Mouse (Mus musculus): ENCODE results near the gene Cln6.
"Not testable (repeated sequence)": the region's sequence is repeated elsewhere in the genome, so short reads cannot be mapped to it uniquely, and the experiment has no call there.

Cln6 gene

DNA sequence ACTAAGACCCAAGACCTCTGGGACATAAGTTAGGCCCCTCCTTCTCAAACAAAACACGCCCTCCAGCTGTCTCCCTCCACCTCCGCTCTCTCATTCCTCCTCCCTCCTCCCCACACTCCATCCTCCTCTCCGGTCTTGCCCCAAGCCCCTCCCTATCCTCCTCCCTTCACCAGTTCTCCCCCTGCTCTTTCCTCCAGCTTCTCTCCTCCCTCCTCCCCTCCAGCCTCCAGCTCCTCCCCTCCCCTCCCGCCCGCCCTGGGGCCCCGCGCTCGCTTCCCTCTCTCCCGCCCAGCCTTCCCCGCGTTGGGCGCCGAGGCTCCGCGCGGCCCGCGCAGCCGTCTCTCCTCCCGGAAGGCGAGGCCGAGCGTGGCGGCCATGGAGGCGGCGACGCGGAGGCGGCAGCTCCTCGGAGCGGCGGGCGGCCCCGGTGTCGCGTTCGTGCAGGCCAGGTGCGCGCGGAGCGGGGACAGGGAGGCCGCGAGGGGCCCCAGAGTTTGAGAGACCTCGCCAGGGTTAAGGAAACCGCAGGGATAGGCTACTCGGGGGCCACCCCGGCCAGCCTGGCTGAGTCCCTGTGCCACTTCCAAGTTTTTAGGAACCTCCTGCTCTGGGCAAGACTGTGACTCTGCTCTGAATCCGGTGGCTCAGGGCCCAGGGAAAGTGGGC is at the start of gene Cln6:
Gene Cln6, plus strand, starts transcription at position 280 of the 666 bp plus-strand sequence.
- DNase-seq (ENCODE audit: low spot score) = peak; percentile 73

DNA sequence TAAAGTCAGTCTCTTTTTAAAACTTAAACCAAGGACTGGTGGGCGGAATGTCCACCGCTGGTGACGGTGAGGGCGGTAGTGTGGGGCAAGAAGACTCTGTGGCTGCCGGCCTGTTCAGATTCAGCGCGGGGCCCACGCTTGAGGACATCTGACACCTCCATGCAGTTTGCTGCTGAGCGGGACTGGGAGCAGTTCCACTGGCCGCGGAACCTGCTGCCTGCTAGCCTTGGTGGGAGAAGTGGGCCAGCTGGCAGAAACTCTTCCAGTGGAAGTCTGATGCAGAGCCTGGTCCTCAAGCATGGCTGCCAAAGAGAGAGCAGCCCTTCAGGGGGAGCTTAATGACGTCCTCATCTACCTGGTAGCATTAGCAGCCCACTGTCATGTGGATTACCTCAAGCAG is 48.7 kb upstream of the Cln6 start:
- DNase-seq (ENCODE audit: low spot score) = no peak

DNA sequence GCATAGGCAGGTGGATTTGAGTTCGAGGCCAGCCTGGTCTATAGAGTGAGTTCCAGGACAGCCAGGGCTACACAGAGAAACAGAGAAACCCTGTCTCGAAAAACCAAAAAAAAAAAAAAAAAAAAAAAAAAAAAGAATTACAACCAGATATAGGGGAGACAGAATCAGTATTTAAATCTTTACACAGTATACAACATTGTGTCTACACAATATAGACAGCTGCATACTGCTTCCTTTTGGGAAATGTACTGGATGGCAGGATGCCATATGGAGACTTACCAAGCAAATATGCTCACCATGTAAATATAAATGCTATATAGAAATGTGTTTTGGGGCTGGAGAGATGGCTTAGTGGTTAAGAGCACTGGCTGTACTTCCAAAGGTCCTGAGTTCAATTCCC is 39.4 kb upstream of the Cln6 start:
- not testable (repeated sequence) for DNase-seq (ENCODE audit: low spot score)

DNA sequence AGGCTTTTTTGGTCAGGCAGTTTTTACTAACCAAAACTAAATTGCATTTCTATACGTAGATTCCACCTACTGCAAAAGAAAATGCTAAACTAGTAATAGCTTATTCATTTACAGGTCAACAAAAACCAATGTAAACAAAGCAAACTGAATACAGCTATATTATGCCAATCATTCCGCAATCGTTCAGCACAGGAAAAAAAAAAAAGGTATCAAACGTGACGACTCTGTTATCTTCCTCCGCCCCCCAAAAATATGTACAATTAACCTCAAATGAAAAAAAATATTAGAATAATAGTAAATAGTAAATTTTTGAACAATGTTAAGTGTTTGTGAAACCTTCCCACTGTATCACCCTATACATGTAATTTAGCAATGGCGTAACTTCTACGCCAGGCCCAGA is 28.5 kb upstream of the Cln6 start:
- no peak for DNase-seq (ENCODE audit: low spot score)

DNA sequence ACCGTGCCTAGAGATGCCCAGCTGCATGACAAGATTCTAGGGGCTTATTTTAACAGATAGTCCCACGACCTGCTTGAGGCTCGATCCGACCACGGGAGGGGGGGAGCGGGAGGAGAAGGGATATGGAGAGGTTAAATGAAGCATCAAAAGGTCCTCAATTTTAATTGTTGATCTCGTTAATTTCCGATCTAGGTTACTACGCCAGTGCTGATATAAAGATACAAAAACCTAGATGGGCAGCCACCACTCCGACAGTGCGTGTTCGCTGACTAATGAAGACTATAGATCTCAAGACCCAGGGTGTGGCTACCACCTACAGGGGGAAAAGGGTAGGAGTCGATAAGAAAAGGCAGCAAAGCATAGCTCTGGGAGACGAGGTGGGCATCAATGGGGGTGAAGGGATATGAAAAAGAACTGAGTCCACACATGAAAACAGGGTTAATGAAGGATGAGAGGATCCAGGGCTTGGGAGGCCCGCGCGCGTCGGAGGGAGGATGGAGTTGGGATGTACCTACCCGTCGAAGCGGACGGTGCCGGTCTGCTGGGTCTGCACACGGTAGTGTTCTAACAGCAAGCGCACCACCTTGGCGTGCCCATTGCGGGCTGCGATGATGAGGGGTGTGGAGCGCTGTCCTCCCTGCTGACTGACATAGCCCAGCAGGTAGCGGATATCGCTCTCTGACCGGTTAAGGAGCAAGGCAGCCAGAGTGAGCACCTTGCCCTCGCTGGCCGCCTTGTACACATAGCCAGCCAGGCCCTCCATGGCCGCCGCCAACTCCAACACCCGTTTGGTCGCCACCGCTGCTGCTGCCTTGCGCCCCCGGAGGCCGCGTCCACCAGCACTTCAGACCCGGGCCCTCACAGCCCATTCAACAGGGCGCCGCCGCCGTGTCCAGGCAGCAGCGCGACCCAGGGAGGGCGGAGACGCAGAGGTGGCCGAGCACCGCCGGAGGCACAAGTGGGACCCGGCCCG is 27.8 kb upstream of the Cln6 start:
- peak; percentile 52 for DNase-seq (ENCODE audit: low spot score)

DNA sequence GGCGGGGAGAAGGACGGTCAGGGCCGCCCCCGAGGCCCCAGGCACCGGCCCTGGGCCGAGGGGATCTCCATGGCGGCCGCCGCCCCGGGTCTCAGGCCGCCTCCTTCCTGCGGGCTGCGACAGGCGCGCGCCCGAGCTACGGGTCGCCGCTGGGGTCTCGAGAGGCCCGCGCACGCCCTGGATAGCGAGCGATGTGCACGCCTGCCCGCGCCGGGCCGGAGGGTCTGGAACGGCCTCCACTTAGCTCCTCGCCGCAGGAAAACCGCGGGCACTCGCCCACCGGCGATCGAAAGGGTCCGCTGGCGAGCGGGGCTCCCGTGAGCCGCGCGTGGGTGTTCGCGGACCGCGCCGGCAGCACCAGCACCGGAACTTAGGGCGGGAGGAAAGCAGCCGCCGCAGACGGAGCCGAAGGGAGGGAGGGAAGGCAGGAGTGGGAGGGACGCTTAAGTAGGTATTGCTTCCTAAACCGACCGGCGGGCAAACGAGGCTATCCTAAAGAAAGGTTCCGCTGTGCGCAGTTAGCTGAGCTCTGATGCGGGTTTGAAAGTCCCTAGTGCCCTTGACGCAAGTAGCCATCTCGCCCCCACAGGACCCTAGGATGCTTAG is 27.0 kb upstream of the Cln6 start, which contains the start of gene Fem1b:
Gene Fem1b, minus strand, starts transcription at position 419 of the 606 bp plus-strand sequence.
- peak; percentile 93 for DNase-seq (ENCODE audit: low spot score)

DNA sequence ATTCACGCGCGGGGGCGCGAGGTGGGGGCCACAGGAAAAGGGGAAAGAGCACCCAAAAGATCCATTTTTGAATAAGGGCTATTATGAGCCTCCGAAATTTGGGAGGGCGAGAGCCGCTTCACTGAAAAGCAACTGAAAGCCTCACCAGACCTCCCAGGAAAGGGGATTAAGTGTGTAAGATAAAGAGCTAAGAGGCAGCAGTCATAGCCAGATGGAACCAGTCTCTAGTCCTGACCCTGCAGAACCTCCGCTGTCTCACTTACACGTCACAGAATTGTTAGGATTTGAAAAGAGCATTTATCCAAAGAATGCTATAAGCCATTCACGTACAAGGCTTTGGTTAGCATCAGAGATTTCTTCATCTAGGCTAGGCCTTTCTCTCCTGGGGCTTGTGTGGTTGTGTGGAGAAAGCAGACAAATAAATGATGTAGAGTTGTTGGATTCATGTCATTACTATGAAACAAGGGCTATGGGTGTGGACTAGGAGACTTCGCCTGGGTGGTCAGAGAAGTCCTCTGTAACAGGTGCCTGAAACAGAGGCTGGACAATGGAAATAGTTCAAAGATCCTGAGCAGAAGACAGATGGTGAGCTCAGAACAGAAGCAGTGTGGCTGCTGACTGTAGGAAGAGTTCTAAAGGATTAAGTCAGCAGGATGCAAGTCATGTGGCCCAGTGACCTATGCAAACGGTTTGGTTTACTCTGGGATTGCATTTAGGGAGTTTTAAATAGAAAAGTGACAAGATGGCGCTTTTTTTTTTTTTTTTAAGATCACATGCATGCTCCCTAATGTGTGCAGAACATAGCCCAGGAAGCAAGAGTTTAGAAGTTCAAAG is 26.2 kb upstream of the Cln6 start:
- no peak for DNase-seq (ENCODE audit: low spot score)

DNA sequence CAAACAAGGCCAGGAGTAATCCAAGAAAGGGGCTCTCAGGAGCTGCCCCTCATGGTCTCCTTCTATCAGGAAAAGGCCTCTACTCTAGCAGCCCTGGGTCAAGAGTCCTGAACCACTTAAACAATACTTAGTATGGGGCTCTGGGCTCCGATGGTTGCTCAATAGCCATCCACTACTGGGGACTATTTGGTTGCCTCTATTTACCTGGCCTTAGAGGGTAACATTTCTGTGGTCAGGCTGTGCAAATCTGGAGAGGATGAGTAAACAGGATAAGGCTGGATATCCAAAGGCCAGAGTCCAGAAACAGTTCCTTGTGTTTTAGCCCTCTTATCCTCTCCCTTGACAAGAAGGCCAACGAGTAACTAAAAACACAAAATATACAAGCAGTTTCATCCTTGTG is 23.8 kb upstream of the Cln6 start:
- no peak for DNase-seq (ENCODE audit: low spot score)

DNA sequence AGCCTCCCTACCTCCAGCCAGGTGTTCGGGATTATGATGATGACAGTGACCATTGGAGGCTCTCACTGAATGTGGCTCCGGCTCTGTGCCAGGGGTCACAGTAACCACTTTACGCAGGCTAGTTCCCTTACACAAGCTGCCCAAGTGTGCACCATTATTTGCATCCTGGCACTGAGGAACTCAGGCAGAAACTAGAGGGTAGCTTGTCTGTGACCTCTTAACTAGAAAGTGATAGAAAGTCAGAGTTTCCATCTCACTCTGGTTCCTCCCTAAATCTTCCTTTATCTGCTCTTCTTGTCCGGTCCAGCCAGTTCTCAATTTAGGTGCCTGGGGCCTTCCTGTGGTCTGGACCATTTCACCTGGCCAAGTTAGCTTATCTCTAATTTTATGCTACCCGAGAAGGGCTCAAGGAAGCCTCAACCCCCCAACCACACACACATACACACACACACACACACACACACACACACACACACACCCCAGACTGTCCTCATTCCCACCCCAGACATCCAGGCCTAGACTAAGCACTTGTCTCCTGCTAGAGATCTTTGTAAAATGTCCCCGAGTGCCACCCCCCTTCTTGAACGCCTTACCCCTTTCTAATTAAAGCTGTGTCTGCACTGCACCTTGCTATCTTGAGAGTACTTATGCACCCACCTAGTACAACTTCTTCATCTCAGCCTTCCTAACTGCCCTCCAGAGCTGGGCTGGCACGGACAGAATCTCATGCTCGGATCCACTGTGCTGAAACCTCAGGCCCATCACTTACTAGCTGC is 22.1 kb upstream of the Cln6 start:
- DNase-seq (ENCODE audit: low spot score) = no peak

DNA sequence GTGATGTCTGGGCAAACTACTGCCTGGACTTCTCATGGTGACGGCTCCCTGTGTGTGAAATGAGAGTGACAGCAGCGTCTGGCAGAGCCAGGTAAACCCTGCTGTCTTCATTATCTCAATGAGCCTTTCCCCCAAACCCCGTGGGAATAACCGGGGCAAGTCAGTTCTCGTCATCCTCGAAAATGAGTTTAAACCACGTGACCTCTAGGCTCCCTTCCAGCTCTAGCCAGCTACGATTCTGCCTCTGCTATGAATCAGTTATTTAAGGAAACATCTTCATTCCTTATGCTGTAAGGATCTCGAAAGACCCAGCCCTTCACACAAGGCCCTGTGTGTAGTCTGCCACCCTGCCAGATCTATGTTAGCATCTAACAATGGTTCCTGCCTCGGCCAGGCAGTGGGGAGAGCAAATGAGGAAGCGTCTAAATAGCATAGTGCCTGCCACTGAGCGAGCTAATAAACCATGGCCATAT is 21.4 kb upstream of the Cln6 start:
- DNase-seq (ENCODE audit: low spot score) = no peak

DNA sequence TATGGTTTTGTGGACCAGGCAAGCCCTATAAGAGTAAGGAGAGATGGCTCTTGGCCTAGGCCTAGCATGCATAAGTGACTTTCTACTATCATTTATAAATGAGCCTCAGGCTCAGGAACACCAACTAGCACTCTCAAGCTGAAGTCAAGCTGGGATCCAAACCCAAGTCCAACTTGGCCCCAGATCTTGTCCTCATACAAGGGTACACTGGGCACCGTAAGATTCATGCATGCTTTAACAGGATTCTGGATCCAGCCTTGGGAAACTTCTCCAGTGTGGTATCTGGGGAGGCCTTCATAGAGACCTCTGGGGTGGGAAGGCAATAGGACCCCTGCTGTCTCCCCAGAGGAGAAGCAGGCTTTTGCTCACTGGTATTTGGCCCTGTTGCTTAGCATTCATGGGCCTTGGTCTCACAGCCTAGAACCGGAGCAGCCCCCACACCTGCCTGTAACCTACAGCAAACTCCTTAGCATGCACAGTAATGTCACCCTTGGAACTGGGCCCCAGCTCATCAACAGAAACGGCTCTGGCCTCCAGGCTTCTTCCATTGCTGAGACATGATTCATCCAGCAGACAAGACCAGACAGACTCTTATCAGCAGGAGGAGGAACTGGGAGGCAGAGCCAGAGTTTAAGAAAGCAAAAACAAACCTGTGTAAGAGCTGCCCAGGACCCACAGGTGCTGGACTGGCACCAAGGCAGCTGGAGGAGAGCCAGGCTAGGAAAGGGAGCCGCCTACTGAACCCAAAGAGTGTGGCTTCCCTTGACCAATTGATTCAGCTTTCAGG is 20.6 kb upstream of the Cln6 start:
- no peak for DNase-seq (ENCODE audit: low spot score)

DNA sequence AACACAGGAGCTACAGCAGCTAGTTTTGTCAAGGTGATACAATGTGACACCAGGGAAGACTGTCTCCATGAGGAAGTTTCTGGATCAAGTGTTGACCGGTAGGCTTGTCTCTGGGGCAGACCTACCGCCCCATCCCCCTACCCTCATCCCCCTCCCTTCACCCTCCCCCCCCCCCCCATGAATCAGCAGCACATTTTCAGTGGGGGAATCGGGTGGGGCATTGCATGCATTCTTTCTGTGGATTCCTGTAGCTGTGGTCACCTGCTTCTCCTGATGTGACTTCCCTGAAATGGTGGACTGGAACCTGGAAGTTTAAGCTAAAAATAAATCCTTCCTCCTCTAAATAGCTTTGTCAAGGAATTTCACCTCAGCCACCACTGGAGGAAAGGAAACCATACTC is 19.1 kb upstream of the Cln6 start:
- DNase-seq (ENCODE audit: low spot score) = no peak

DNA sequence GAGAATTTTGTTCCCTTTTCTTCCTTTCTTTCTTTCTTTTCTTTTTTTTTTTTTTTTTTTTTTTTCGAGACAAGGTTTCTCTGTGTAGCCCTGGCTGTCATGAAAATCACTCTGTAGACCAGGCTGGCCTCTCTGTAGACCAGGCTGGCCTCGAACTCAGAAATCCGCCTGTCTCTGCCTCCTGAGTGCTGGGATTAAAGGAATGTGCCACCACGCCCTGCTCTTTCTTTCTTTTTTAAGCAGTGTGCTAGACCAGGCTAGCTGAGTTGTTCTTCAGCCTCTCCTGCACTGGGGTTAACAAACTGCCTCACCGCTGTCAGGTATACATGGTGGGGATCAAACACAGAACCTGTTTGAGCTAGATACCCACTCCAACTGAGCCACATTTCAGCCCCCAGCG is 18.7 kb upstream of the Cln6 start:
- not testable (repeated sequence) for DNase-seq (ENCODE audit: low spot score)

DNA sequence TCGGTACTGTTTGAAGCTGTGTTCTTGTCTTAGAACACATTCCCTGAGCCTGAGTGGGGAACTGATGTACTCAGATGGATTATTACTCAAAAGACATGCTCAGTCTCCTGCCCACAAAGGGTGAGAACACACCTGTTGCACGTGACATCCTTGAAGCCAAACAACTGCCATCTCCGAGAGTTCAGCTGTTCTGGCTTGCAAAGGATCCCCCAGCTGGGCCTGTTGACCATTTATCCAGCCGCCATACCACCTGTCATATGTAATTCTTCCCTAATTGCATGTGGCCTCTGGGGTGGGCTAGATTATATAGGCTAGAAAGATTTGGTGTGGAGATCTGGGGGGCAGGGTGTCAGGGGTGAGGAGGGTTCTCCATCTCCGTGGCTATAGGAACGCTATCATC is 17.8 kb upstream of the Cln6 start:
- no peak for DNase-seq (ENCODE audit: low spot score)

DNA sequence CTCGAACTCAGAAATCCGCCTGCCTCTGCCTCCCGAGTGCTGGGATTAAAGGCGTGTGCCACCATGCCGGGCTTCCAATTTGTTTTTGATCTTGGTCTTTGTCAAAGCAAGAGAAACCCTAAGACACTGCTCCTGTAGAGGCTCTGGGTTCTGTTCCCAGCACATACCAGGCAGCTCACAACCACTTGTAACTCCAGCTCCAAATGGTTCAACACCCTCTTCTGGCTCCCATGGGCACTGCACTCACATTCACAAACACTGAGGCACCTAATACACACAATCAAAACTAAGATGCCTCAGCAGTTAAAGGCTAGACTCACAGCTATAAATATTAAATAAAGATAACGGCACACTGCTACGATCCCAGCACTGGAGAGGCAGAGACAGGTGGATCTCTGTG is 16.8 kb upstream of the Cln6 start:
- no peak for DNase-seq (ENCODE audit: low spot score)

DNA sequence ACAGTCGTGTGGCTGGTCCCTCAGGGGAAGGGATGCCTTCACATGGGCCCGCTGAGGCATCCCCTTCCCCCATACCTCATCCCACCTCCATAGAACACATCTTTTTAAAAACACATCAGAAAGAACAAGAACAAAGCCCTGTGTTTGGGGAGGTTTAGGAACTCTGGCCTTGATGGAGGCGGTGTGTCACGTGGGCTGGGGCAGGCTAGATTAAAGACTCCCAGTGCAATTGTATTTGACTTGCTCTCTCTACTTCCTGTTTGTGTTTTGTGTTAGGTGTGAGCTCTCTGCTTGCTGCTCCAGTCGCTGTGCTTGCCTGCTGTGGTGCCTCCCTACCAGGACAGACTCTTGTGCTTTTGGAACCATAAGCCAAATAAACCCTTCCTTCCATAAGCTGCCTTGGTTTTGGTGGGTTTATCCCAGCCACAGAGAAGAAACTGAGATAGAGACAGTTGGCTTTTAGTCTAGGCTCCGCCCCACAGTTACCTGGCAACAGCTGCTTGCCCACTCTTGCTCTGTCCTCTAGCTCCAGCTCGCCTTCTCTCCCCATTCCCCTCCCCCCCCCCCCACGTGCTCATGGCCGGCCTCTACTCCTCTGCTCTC is 12.7 kb upstream of the Cln6 start:
- peak; percentile 39 for DNase-seq (ENCODE audit: low spot score)

DNA sequence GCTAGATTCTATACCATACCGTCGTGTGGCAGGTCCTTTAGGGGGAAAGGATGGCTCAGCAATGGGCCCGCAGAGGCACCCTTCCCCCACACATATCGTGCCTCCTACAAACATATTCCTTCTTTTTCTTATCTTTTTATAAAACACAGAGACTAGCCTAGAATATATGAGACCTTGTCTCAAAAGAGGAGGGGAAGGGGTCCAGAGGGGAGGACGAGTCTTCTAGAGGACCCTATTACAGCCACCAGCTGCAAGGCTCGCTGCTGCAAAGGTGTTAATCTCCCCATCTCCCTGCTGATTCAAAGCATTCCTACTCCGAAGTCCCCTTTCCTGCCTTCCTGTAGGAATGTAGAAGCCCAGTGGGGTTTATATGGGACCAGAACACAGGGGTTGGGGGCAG is 12.1 kb upstream of the Cln6 start:
- DNase-seq (ENCODE audit: low spot score) = no peak

DNA sequence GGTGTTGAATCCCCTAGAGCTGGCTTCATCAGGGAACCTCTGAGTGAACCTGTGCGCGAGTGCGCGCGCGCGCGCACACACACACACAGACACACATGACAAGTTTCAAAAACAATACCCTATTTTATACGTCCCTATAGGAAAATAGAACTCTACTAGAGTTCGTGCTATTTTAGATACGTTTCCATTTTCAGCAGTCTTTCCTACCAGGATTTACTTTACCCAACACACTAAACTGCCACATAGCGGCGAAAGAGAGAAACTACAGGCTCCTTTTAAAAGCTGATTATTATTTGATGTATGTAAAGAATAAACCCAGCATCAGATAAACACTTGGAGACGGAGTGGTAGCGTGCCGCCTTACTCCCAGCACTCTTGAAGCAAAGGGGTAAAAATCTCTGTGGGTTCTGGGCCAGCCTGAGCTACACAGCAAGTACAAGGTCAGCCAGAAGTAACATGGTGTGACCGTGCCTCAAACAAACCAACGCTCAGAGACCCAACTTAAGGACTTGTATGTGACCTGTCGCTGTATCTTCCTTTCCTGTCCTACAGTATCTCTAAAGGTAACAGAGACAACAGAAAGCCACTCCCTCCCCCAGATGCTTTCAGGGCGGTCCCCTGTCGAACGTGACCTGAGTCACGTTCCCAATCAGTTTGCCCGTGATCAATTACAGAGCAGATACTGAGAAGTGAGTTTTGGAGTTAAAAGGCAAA is 10.5 kb upstream of the Cln6 start:
- peak; percentile 24 for DNase-seq (ENCODE audit: low spot score)

DNA sequence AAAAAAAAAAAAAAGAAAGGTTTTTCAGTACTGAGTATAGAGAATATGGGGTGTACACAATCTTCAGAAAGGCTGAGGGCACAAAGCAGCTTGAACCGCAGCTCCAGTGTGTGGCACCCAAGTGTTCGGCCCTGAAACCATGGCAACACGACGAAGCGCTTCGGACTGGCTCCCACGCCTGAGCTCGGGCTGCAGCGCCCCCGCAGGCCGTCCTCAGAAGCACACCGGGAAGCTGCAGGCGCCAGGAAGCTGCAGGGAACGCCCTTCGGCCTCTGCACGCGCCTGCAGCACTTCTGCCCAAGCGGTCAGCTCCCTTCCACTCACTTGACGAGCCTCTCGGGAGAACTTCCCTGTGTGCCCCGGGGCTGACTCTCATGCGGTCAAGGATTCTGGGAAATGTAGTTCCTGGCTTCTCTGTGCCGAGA is 9.9 kb upstream of the Cln6 start:
- peak; percentile 85 for DNase-seq (ENCODE audit: low spot score)
